Mouse (Mus musculus): Measurements from ENCODE around the gene Slc2a8.
"Not testable (repeated sequence)": the region's sequence is repeated elsewhere in the genome, so short reads cannot be mapped to it uniquely, and the experiment has no call there.

Gene Slc2a8

DNA sequence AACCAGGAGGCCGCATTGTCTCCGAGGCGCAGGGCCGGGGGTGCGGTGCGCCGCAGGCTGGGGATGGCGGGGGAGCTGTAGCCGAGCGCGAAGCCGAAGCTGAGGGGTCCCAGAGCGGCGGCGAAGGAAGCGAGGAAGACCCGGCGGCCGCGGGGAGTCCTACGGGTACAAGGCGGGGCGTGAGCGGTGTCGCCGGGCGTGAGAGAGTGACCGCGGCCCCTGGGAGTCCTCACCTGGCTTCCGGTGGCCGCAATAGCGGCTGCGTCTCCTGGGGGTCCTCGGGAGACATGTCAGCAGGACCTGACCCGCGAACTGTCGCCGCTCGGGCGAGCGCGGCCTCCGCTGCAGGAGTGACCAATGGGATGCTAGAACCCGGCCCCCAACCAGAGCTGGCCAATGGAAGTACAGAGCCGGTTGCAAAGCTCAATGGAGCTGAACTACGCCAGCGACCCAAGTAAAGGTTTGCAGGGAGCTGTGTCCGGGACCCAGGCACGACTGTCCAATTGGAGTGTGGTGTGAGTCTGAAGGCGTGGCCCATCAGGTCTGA lies at the start of gene Slc2a8:
Slc2a8 (minus strand) TSS at position 359 of the 547 bp plus-strand sequence.
- DNase-seq: peak; percentile 87

GRCm38 (mm10) chr2:33025040-33025439 lies 43.2 kb upstream of the Slc2a8 start:
- peak; percentile 8 for DNase-seq

- DNase-seq: peak; percentile 3
These were observed 42.7 kb upstream of the Slc2a8 start for GRCm38 (mm10) chr2:33024564-33024963.

- DNase-seq: no peak
These were observed 41.0 kb upstream of the Slc2a8 start for GRCm38 (mm10) chr2:33022846-33023245.

- peak; percentile 67 for DNase-seq
These were observed 36.1 kb upstream of the Slc2a8 start for GRCm38 (mm10) chr2:33018026-33018425.

DNA sequence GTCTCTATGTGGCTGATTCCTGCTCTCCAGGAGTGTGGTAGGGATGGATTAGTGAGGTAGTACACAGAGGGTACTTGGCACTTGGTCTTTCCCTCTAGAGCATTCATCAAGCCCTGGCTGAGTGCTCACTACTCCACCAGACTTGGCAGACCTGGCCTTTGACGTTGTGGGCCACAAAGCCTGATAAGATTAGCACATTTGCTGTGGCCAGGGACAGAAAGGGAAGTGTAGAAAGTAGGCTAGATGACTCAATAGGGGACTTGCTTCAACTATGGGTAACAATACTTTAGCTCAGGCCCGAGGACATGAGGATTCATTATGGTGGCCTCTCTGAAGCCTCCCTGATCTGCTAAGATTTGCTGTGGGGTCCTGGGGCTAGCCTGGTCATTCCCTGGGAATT lies 35.3 kb upstream of the Slc2a8 start:
- DNase-seq: no peak

DNA sequence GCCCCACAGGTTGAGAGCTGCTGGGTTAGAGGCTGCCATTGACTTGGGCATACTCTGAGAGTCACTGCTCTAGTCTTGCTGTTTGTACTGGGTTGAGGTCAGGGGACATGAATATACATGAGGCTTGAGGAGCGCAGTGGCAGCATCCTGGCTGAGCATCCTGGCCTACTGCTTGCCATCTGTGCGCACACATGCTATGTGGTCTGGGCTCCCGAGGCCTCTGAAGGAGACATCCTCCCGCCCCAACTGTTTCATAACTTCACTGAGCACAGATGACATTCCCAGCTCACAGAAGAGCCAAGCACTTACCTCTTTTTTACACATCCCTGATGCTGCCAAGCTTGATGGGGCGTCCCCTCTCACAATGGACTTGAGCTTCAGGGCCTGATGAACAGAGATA lies 33.0 kb upstream of the Slc2a8 start:
- no peak for DNase-seq

GRCm38 (mm10) chr2:33009055-33009454 lies 27.2 kb upstream of the Slc2a8 start:
- not testable (repeated sequence) for DNase-seq

GRCm38 (mm10) chr2:33005041-33005440 lies 23.2 kb upstream of the Slc2a8 start:
- DNase-seq: no peak

- DNase-seq: no peak
These were observed 20.3 kb upstream of the Slc2a8 start for GRCm38 (mm10) chr2:33002144-33002543.

- no peak for DNase-seq
These were observed 17.9 kb upstream of the Slc2a8 start for GRCm38 (mm10) chr2:32999752-33000151.

- DNase-seq: no peak
These were observed 15.9 kb upstream of the Slc2a8 start for GRCm38 (mm10) chr2:32997792-32998191.

- DNase-seq: no peak
These were observed 15.2 kb upstream of the Slc2a8 start for GRCm38 (mm10) chr2:32997081-32997480.

DNA sequence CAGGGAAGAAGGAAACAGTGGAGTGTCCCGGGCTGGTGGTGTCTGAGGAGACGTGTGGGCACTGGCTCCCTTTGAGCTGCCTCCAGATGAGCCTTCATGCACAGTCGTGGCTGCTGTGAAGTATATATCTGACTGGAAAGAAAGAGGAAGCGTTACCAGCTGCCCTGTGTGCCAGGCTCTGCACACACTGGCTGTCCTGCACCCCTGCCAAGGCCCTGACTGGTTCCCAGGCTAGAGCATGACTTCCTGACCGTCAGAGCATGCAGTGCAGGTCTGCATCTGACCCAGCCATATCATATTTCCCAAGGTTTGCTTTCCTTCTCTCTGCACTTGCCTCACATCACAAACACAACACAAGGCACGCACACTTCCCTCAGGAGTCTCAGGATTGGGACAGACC lies 10.2 kb upstream of the Slc2a8 start:
- DNase-seq: no peak

- no peak for DNase-seq
These were observed 8.4 kb upstream of the Slc2a8 start for GRCm38 (mm10) chr2:32990167-32990832.

- DNase-seq: no peak
These were observed 7.5 kb upstream of the Slc2a8 start for GRCm38 (mm10) chr2:32989376-32989775.

- DNase-seq: no peak
These were observed 4.0 kb upstream of the Slc2a8 start for GRCm38 (mm10) chr2:32985844-32986243.

DNA sequence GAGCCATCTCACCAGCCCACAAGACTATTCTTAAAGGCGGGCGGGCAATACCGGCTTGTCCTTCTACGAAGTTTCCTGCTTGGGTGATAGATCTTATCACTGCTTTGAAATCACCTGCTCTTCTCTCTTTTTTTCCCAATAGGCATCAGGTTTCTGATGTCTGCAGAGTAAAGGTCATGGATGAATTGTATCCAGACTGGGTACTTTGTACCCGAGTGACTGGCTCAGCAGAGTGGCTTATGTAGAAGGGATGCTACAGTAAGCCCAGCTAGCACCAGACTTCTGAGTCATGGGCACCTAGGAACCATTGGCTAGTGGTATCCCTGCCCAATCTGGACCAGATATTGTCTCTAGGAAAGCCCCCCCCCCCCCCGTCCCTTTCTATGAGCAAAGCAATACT lies 1.7 kb upstream of the Slc2a8 start:
- no peak for DNase-seq

GRCm38 (mm10) chr2:32982700-32983099 lies 817 bp upstream of the Slc2a8 start:
- DNase-seq: no peak

- DNase-seq: peak; percentile 22
These were observed 602 bp downstream of the Slc2a8 start for GRCm38 (mm10) chr2:32981281-32981680.

- DNase-seq: no peak
These were observed 2.2 kb downstream of the Slc2a8 start for GRCm38 (mm10) chr2:32979675-32980074.

DNA sequence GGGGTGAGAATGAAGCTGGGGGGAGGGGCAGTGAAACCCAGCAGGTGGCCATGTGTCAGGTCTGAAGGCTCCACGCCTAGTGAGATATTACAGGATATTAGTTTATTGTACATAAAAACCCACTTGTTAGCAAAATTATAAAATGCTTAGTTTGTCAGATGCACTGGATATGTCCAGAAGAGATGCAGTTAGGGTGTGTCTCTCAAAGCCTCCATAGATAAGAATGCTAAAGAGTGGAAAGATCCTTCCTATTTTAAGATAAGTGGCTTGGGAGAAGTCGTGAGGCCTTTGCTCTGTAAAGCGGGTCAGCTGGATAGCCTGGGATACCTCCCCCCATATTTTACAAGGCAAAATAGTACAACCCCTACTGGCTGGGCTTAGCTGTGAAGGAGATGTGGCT lies 3.2 kb downstream of the Slc2a8 start:
- no peak for DNase-seq

GRCm38 (mm10) chr2:32977114-32977513 lies 4.8 kb downstream of the Slc2a8 start:
- no peak for DNase-seq

DNA sequence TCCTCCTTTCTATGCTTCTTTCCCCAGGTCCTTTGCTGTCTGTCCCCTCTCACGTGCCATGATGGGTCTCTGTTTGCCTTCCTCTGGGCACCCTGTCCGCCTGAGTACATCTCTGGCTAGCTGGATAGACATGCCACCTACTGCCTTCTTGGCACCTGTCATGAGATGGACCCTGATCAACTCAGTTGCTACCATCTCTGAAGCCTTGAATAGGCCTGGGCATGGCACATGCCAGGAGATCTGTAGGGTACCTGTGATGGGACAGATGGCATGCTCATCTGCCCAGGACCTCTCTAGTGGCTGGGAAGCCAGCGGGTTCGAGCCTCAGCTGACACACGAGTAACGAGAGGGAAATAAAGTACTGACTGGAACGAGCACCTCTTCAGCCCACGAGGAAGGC lies 7.7 kb downstream of the Slc2a8 start:
- DNase-seq: no peak

DNA sequence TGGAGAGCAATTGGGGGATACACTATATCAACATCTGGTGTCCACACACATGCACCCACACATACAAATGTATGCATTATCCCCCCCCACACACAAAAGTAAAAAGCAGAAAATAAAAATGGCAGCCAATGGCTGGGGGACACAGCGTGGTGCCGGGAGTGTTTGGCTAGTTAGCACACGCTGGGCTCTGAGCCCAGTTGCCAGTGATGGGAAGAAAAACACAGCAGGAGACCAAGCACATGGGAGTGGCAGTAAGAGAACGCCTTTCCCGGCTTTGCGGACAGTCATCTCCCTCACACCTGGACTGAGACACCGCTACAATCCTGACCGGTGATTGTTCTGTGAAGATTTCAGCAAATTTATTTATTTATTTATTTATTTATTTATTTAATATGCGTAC lies 10.6 kb downstream of the Slc2a8 start:
- no peak for DNase-seq
